Mouse (Mus musculus) CH12.LX (cell line): Measurements from ENCODE around the gene Ktn1.

ENCODE experiments used
- BHLHE40 ChIP-seq: IDR thresholded peaks from 2 replicates; pipeline ENCODE4 v1.6.1; 2011; ENCODE audit warnings: mild to moderate bottlenecking, low read depth, low read length, improper control_type of control experiment
- CHD2 ChIP-seq: IDR thresholded peaks from 2 replicates; pipeline ENCODE4 v1.6.1; 2011; ENCODE audit warnings: low read length, improper control_type of control experiment
- CTCF ChIP-seq, 2 experiments: IDR thresholded peaks in 1 of 2; conservative IDR thresholded peaks in 1 of 2; 2 replicates each; pipeline ENCODE4 v1.5.1; 2011 to 2012; ENCODE audit warnings: low read depth in 2 of 2, low read length in 2 of 2, improper control_type of control experiment in 1 of 2, inconsistent platforms in 1 of 2, mild to moderate bottlenecking in 1 of 2, moderate library complexity in 1 of 2
- ELF1 ChIP-seq: IDR thresholded peaks from 2 replicates; pipeline ENCODE4 v1.6.1; 2014; ENCODE audit warnings: low read depth, mild to moderate bottlenecking, inconsistent platforms, low read length, improper control_type of control experiment
- EP300 ChIP-seq: IDR thresholded peaks from 2 replicates; pipeline ENCODE4 v1.6.1; 2011; ENCODE audit warnings: low read length, improper control_type of control experiment
- ETS1 ChIP-seq: conservative IDR thresholded peaks from 2 replicates; pipeline ENCODE4 v1.6.1; 2012; ENCODE audit warnings: low read depth, mild to moderate bottlenecking, inconsistent platforms, low read length, improper control_type of control experiment, moderate library complexity
- MAX ChIP-seq: IDR thresholded peaks from 2 replicates; pipeline ENCODE4 v1.6.1; 2011; ENCODE audit warnings: low read length, improper control_type of control experiment
- MXI1 ChIP-seq: IDR thresholded peaks from 2 replicates; pipeline ENCODE4 v1.6.1; 2011; ENCODE audit warnings: mild to moderate bottlenecking, low read depth, low read length, improper control_type of control experiment
- POLR2A ChIP-seq: IDR thresholded peaks from 2 replicates; pipeline ENCODE4 v1.6.1; 2011; ENCODE audit warnings: low read depth, mild to moderate bottlenecking, improper control_type of control experiment, low read length
- TCF12 ChIP-seq: IDR thresholded peaks from 2 replicates; pipeline ENCODE4 v1.6.1; 2014; ENCODE audit warnings: low read depth, mild to moderate bottlenecking, inconsistent platforms, low read length, improper control_type of control experiment

DNA sequence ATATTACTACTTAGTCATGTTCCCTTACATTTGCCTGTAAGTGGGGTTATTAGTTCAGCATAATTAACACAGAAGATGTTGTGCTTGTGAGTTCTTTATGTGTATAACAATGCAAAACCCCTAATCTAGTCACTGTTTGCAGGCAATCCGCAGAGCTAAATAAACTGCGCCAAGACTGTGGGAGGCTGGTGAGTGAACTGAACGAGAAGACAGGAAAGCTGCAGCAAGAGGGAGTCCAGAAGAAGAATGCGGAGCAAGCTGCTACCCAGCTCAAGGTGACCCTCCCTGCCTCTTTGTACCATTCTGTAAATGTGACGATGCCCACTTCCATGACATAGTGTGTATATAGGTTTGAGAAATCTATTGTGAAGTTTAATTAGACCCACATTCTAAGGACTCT lies 36.3 kb downstream of the Ktn1 start:
- no peak for TF ChIP-seq CTCF (conservative IDR thresholded peaks at IDR 0.05 in 1 of 2, IDR thresholded peaks at IDR 0.05 in 1 of 2; ENCODE audit: low read depth in 2 of 2, low read length in 2 of 2)
- no peak for TF ChIP-seq ETS1
- TF ChIP-seq TCF12 = no peak
- TF ChIP-seq ELF1 = no peak
- TF ChIP-seq MXI1 = no peak
- TF ChIP-seq POLR2A = no peak
- no peak for TF ChIP-seq MAX
- no peak for TF ChIP-seq BHLHE40
- no peak for TF ChIP-seq EP300
- TF ChIP-seq CHD2 = no peak
